Mouse (Mus musculus): ENCODE results near the gene Pbx3. TPM values are rescaled to one million over a fixed set of nuclear protein-coding genes. Genes with fewer than 3 reads are reported as not detected.

Pbx3 gene
- polyA plus RNA-seq, 1 experiment from 2014 or later = 19.6 TPM

DNA sequence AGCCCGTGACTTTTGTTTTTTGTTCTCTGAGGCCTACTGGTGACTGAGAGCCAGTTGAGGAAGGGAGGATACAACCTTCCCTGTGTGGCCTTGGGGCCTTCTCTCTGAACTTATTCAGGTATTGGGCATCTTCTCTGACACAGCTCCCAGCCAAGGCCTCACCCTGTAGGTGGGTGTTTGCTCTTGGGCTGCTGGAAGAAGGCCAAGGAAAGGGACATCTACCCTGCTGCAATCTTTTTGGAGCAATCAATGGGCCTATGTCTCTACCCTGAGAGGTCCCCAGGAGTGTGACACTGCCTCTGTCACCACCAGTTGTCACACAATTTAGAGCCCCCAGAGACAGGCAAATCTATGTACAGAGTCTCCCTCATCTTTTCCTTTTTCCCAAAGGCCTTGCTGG lies 226.5 kb downstream of the Pbx3 start:
- H3K4me2 ChIP-seq = no peak overlapping the region
- 96% methylated on average over 1 of the region's 1 CpGs for WGBS
- no peak overlapping the region for H3K27ac ChIP-seq
- peaks cover 6% of the 10 kb centered on the region for H3K4me1 ChIP-seq (replicated peaks)
- H3K9ac ChIP-seq (replicated peaks) = no peak overlapping the region
- no peaks in the 10 kb centered on the region for H3K36me3 ChIP-seq
- H3K27me3 ChIP-seq = 0 out of 2 replicates have a peak, but pooled peaks cover 11% of the 10 kb centered on the region
- no peak for ATAC-seq (ENCODE audit: insufficient number of reproducible peaks, insufficient read depth, low FRiP score, low TSS enrichment, low read depth)
- no peak overlapping the region for H3K4me3 ChIP-seq (replicated peaks)
- no peaks in the 10 kb centered on the region for H3K9me3 ChIP-seq

DNA sequence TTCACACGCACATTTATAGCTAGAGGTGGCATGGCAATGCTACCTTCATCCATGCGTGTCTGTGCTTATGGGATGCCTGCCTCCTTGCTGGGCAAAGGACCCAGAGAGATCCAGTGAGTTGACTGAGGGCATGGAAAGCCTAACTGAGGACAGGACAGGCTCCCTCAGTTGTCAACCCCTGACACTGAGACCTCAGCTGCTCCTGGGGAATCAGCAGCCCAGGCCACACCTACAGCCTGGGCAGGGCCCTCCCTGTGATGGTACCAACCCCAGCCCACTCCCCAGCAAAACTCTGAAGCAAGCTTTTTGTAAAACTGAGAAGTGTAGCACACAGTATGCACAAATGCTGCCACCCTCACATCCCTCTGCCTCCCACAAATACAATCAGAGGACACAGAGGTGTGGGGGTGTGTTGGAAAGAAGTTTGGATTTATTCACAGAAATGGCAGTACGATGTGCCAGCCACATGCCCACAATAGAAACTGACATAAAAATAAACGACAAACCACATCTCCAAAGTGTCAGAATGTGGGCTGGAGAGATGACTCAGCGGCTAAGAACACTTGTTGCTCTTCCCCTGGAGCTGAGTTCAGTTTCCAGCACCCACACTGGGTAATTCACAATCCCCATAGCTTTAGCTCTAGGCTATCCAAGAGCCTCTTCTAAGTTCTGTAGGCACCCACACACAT lies 233.3 kb downstream of the Pbx3 start:
- H3K4me2 ChIP-seq = no peak overlapping the region
- no peak overlapping the region for H3K27ac ChIP-seq
- H3K4me3 ChIP-seq (replicated peaks) = no peak overlapping the region
- H3K36me3 ChIP-seq = no peaks in the 10 kb centered on the region
- ATAC-seq (ENCODE audit: insufficient number of reproducible peaks, insufficient read depth, low FRiP score, low TSS enrichment, low read depth) = no peak
- H3K4me1 ChIP-seq (replicated peaks) = no peaks in the 10 kb centered on the region
- H3K27me3 ChIP-seq = no peaks in the 10 kb centered on the region
- H3K9ac ChIP-seq (replicated peaks) = no peak overlapping the region
- WGBS = 87% methylated on average over 5 of the region's 5 CpGs
- H3K9me3 ChIP-seq = no peaks in the 10 kb centered on the region

DNA sequence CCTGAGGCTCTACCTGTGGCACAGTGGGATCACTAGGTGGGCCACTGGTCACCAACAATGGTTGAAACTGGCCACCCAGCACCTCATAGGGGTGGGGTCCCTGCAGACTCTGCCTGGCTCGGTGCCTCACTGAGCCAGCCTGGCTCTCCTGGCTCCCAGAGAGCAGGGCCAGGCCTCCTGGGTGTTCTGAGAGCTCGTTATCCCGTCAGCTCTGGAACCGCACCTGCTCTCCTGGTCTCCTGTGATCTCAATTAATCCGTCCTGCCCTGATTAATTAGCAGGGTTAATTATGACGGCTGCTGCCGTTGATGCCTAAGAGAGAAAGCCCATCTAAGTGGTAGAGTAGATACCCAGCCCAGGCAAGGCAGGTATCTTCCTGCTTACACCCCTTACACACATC lies 237.6 kb downstream of the Pbx3 start:
- no peak overlapping the region for H3K4me3 ChIP-seq (replicated peaks)
- ATAC-seq (ENCODE audit: insufficient number of reproducible peaks, insufficient read depth, low FRiP score, low TSS enrichment, low read depth) = no peak
- H3K36me3 ChIP-seq = no peaks in the 10 kb centered on the region
- no peaks in the 10 kb centered on the region for H3K9me3 ChIP-seq
- WGBS = 57% methylated on average over 7 of the region's 7 CpGs
- no peak overlapping the region for H3K27ac ChIP-seq
- H3K9ac ChIP-seq (replicated peaks) = no peak overlapping the region
- 0 out of 2 replicates have a peak, but pooled peaks cover under 1% of the 10 kb centered on the region for H3K4me1 ChIP-seq (replicated peaks)
- H3K4me2 ChIP-seq = no peak overlapping the region
- H3K27me3 ChIP-seq = no peaks in the 10 kb centered on the region

DNA sequence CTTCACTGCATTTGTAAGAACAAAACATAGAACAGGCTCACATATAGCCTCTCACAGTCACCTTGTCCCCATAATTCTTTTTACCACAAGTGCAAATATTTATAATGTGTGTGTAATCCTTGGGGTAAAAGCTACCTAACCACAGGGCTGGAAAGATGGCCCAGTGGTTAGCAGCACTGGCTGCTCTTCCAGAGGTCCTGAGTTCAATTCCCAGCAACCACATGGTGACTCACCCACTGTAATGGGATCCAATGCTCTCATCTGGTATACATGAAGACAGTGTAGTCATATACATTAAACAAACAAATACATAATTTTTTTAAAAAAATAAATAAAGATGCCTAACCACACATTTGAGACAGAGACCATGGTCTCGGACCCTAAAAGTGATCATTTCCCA lies 240.2 kb downstream of the Pbx3 start:
- 90% methylated on average over 1 of the region's 1 CpGs for WGBS
- no peaks in the 10 kb centered on the region for H3K36me3 ChIP-seq
- no peak overlapping the region for H3K4me2 ChIP-seq
- H3K9ac ChIP-seq (replicated peaks) = no peak overlapping the region
- no peaks in the 10 kb centered on the region for H3K9me3 ChIP-seq
- no peak overlapping the region for H3K27ac ChIP-seq
- no peak overlapping the region for H3K4me3 ChIP-seq (replicated peaks)
- H3K27me3 ChIP-seq = no peaks in the 10 kb centered on the region; the same call in 1 of the 2 replicates
- peaks cover 20% of the 10 kb centered on the region for H3K4me1 ChIP-seq (replicated peaks)
- ATAC-seq (ENCODE audit: insufficient number of reproducible peaks, insufficient read depth, low FRiP score, low TSS enrichment, low read depth) = no peak

DNA sequence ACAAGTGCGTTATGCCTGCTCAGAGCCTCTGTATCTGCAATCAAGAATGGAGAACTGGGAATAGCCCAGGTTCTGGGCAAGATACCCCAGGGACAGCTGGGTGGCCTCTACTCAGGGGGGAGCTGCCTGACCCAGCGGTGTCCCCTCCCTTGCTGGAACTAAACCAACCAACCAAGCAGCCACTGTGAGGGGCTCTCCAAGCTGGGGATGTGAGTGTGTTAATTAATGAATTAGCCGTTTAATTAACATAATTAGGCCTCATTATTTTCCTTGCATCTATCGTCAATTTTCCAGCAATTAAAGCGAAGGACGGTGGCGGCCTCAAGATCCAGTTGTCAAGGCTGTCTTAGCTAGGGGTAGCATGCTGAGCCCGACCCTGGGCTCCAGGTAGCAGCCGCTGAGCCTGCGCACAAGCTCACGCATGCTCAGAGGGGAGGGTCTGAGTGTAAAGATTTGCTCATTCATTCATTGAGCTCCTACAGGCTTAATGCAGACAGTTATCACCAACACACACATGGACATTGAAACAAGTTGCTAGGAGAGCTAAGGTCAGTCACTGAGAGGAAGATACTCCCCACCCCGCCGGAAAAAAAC lies 243.2 kb downstream of the Pbx3 start:
- Histone ChIP-seq H3K4me2 (no peak overlapping the region), H3K27me3 (no peaks in the 10 kb centered on the region; the same call in 1 of the 2 replicates), H3K27ac (no peak overlapping the region), H3K4me3 (replicated peaks) (no peak overlapping the region), H3K36me3 (no peaks in the 10 kb centered on the region), H3K9me3 (no peaks in the 10 kb centered on the region), H3K9ac (replicated peaks) (no peak overlapping the region), H3K4me1 (replicated peaks) (peaks cover 25% of the 10 kb centered on the region)
- 58% methylated on average over 13 of the region's 13 CpGs for WGBS
- ATAC-seq (ENCODE audit: insufficient number of reproducible peaks, insufficient read depth, low FRiP score, low TSS enrichment, low read depth) = no peak

DNA sequence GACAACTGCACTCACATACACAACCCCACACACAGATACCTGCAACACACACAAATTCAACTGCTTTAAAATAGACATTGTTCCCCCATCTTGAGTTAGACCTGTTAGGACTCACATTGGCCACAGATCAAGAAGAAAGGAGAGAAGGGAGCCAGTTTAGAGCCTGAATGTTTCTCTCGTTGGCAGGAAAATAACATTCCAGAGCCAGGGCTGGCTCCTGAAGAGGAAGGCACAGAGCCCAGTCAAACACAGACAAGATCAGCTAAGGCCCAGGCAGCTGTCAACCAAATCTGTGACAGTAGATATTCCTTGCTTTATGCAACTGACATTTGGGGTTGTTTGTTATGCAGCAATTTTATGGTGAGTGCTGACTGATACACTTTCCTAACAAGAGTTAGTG lies 245.1 kb downstream of the Pbx3 start:
- WGBS = 82% methylated on average over 1 of the region's 1 CpGs
- Histone ChIP-seq H3K9me3 (no peaks in the 10 kb centered on the region), H3K4me1 (replicated peaks) (peaks cover 40% of the 10 kb centered on the region), H3K4me2 (no peak overlapping the region), H3K27me3 (no peaks in the 10 kb centered on the region; the same call in 1 of the 2 replicates), H3K4me3 (replicated peaks) (no peak overlapping the region), H3K36me3 (no peaks in the 10 kb centered on the region), H3K27ac (no peak overlapping the region), H3K9ac (replicated peaks) (no peak overlapping the region)
- no peak for ATAC-seq (ENCODE audit: insufficient number of reproducible peaks, insufficient read depth, low FRiP score, low TSS enrichment, low read depth)

DNA sequence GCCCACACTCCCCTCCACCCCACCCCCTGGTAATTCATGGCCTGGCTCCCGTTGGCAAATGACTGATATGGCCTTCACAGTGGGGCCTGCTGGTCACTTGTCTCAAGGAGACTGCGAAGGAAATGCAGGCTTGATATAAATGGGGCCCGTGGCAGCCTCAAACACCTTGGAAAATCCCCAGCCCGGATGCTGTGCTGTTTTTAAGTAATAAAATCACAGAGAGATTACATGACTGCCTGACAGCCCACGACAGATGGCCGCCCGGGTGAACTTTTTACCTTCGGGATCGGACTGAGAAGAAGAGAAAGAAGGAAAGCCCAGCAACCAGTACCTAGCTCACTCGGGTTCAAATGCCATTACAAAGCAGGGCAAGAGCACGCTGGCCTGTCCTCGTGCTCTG lies 249.0 kb downstream of the Pbx3 start:
- no peak for ATAC-seq (ENCODE audit: insufficient number of reproducible peaks, insufficient read depth, low FRiP score, low TSS enrichment, low read depth)
- WGBS = 18% methylated on average over 12 of the region's 12 CpGs
- Histone ChIP-seq H3K27ac (no peak overlapping the region), H3K4me2 (no peak overlapping the region), H3K27me3 (peaks cover 14% of the 10 kb centered on the region), H3K9me3 (no peaks in the 10 kb centered on the region), H3K4me3 (replicated peaks) (no peak overlapping the region), H3K4me1 (replicated peaks) (peaks cover 26% of the 10 kb centered on the region), H3K36me3 (no peaks in the 10 kb centered on the region), H3K9ac (replicated peaks) (no peak overlapping the region)

Other genes with a start within 250 kb of the Pbx3 start
- 110 and 117 TPM in 2 replicates for gene Mapkap1, start 33.6 kb upstream of the Pbx3 start, polyA plus RNA-seq (2016; fragmentation: Nextera tagmentation; extraction: Ambion mirVana)